Mouse (Mus musculus): ENCODE data around the gene Cyren. TPM values are rescaled to one million over a fixed set of nuclear protein-coding genes. Genes with fewer than 3 reads are reported as not detected.

The Cyren gene
- polyA plus RNA-seq, 1 experiment from 2014 or later: 9.4 TPM

DNA sequence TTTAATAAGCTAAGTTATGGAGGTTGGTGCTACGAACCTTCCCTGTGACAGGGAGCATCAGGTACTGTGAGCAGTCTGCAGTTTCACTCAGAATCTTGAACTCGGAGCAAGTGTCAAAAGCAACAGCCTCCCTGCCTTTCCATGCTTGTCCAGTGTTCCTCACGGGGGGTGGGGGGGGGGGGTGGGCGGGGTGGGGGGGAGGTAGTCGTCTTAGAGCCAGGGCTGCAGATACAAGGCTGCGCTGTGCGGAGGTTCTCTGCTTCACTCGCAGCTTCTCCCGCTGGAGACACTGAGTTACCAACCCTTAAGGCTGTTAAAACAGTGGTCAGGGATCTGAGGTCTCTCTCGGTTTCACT, 9.9 kb downstream of the Cyren start:
- Histone ChIP-seq H3K9me3 (ENCODE audit: control insufficient read depth, low read depth, low read length) (no peaks in the 10 kb centered on the region), H3K36me3 (ENCODE audit: control insufficient read depth, insufficient read depth, low read length) (no peaks in the 10 kb centered on the region), H3K4me1 (ENCODE audit: control insufficient read depth, insufficient read depth, low read length) (peaks cover 15% of the 10 kb centered on the region; the same call in 1 of the 2 replicates), H3K27me3 (ENCODE audit: control insufficient read depth, insufficient read depth, low read length) (no peaks in the 10 kb centered on the region), H3K4me3 (ENCODE audit: low read depth, low read length) (no peak overlapping the region), H3K9ac (replicated peaks; ENCODE audit: low read depth, low read length) (no peak overlapping the region), H3K4me2 (replicated peaks; ENCODE audit: low read depth, low read length) (no peak overlapping the region), H3K27ac (ENCODE audit: low read length) (no peak overlapping the region)
- 76% methylated on average over 10 of the region's 10 CpGs for WGBS
- ATAC-seq (ENCODE audit: insufficient number of reproducible peaks, insufficient read depth, low FRiP score, low read depth): no peak

DNA sequence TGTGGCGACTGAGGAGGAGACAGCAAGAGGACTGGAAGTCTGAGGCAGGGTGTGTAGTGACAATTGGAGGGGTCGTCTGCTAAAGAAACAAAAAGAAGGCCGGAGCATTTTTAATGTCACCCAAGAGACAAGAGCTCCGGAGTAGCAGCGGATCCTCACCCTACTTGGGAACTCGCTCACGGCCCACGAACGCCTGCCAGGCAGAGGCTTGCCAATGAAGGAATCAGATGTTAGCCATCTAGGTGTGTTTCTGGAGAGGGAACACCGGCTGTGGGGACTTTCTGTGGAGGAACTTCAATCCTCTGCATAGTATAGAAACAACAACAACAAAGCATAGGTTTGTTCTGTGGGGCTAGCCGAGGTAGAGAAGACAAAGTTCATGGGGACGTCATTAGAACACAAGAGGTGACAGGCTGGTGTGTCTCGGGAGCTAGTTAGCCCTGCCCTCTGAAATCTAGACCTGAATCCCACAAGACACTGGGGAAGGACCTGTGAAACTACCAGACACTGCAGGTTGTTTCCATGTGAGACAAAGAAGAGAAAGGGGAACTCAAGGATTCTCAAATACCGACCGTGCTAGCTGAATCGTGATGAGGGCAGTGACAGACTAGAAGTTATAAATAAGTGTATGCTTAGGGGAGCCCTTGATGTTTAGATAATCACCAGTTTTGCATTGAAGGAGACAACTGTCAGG, 10.4 kb downstream of the Cyren start:
- WGBS: 76% methylated on average over 16 of the region's 16 CpGs
- Histone ChIP-seq H3K27me3 (ENCODE audit: control insufficient read depth, insufficient read depth, low read length) (no peaks in the 10 kb centered on the region), H3K36me3 (ENCODE audit: control insufficient read depth, insufficient read depth, low read length) (no peaks in the 10 kb centered on the region), H3K4me2 (replicated peaks; ENCODE audit: low read depth, low read length) (no peak overlapping the region), H3K4me3 (ENCODE audit: low read depth, low read length) (no peak overlapping the region), H3K9ac (replicated peaks; ENCODE audit: low read depth, low read length) (no peak overlapping the region), H3K27ac (ENCODE audit: low read length) (no peak overlapping the region), H3K4me1 (ENCODE audit: control insufficient read depth, insufficient read depth, low read length) (peaks cover 16% of the 10 kb centered on the region; the same call in 1 of the 2 replicates), H3K9me3 (ENCODE audit: control insufficient read depth, low read depth, low read length) (no peaks in the 10 kb centered on the region)
- no peak for ATAC-seq (ENCODE audit: insufficient number of reproducible peaks, insufficient read depth, low FRiP score, low read depth)

DNA sequence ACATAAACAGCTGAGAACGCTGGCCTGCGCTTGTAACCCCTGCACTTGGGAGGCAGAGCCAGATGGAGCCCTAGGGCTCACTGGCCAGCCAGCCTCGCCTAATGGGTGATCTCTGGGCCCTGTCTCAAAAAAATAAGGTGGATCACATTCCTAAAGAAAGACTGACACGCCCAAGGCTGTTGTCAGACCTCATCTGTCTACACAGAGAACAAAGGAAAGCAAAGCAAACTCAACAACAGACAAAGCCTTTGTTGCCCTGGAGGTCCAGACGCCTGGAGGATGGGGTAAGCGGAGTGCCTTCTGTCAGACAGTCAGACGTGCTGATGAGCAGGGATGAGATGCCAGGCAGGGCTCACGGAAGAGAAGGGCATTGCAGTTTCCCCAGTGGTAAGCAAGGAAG, 11.1 kb downstream of the Cyren start:
- Histone ChIP-seq H3K27ac (ENCODE audit: low read length) (no peak overlapping the region), H3K36me3 (ENCODE audit: control insufficient read depth, insufficient read depth, low read length) (no peaks in the 10 kb centered on the region), H3K4me1 (ENCODE audit: control insufficient read depth, insufficient read depth, low read length) (peaks cover 16% of the 10 kb centered on the region; the same call in 1 of the 2 replicates), H3K9ac (replicated peaks; ENCODE audit: low read depth, low read length) (no peak overlapping the region), H3K4me3 (ENCODE audit: low read depth, low read length) (no peak overlapping the region), H3K9me3 (ENCODE audit: control insufficient read depth, low read depth, low read length) (no peaks in the 10 kb centered on the region), H3K4me2 (replicated peaks; ENCODE audit: low read depth, low read length) (no peak overlapping the region), H3K27me3 (ENCODE audit: control insufficient read depth, insufficient read depth, low read length) (no peaks in the 10 kb centered on the region)
- no peak for ATAC-seq (ENCODE audit: insufficient number of reproducible peaks, insufficient read depth, low FRiP score, low read depth)
- 64% methylated on average over 8 of the region's 8 CpGs for WGBS

DNA sequence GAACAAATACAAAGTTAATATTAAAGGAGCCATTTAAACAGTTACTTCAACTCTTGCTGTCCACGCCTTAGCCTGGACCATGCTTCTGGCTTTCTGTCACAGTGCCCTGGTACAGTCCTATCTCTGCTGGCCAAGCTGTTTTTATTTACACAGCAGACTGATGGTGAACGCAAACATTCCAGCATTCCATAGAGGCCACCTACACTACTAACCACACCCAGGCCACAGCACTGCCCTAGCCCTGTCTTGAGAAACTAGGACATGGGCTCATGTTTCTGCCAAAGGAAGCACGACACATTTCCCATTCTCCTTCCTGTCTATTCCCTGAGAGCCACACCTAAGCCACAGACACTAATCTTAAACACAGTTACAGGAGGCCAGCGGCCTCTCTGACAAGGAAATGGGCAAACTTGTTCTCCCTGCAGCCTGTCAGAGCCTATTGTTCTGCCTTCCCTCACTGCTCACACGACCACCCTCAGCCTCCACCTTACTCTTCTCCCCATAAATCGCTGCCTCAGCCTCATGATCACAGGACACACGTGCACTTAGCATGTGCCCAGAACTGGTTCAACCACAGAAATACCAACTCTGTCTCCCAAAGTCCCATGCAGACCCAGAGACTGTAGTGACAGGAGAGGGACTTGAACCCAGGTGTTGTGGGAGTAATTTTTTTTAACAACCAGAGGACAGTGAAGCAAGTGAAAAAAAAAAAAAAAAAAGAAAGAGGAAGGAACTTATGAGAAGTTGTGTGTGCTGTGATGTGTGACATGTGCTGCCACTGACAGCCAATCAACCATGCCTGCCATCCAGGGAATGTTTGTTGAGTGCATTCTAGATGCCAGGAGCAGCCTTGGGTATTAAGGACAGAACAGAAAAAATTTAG, 11.9 kb downstream of the Cyren start:
- Histone ChIP-seq H3K27ac (ENCODE audit: low read length) (peak overlapping the region; percentile 61; the same call in 1 of the 2 replicates), H3K4me2 (replicated peaks; ENCODE audit: low read depth, low read length) (no peak overlapping the region)

GRCm38 (mm10) chr6:34865213-34865612, 12.6 kb downstream of the Cyren start:
- H3K27me3 ChIP-seq (ENCODE audit: control insufficient read depth, insufficient read depth, low read length): no peaks in the 10 kb centered on the region
- no peak overlapping the region for H3K4me2 ChIP-seq (replicated peaks; ENCODE audit: low read depth, low read length)
- no peak overlapping the region for H3K4me3 ChIP-seq (ENCODE audit: low read depth, low read length)
- H3K36me3 ChIP-seq (ENCODE audit: control insufficient read depth, insufficient read depth, low read length): no peaks in the 10 kb centered on the region
- no peaks in the 10 kb centered on the region for H3K9me3 ChIP-seq (ENCODE audit: control insufficient read depth, low read depth, low read length)
- H3K9ac ChIP-seq (replicated peaks; ENCODE audit: low read depth, low read length): no peak overlapping the region
- H3K4me1 ChIP-seq (ENCODE audit: control insufficient read depth, insufficient read depth, low read length): peaks cover 16% of the 10 kb centered on the region; the same call in 1 of the 2 replicates
- WGBS: 36% methylated on average over 5 of the region's 5 CpGs
- no peak overlapping the region; the same call in 1 of the 2 replicates for H3K27ac ChIP-seq (ENCODE audit: low read length)
- no peak for ATAC-seq (ENCODE audit: insufficient number of reproducible peaks, insufficient read depth, low FRiP score, low read depth)

More for the DNA sequence above, 11.9 kb downstream of the Cyren start:
- Histone ChIP-seq H3K27me3 (ENCODE audit: control insufficient read depth, insufficient read depth, low read length) (no peaks in the 10 kb centered on the region), H3K36me3 (ENCODE audit: control insufficient read depth, insufficient read depth, low read length) (no peaks in the 10 kb centered on the region), H3K4me3 (ENCODE audit: low read depth, low read length) (no peak overlapping the region), H3K9me3 (ENCODE audit: control insufficient read depth, low read depth, low read length) (no peaks in the 10 kb centered on the region), H3K9ac (replicated peaks; ENCODE audit: low read depth, low read length) (no peak overlapping the region), H3K4me1 (ENCODE audit: control insufficient read depth, insufficient read depth, low read length) (peaks cover 16% of the 10 kb centered on the region; the same call in 1 of the 2 replicates)
- ATAC-seq (ENCODE audit: insufficient number of reproducible peaks, insufficient read depth, low FRiP score, low read depth): peak; percentile 82
- 40% methylated on average over 7 of the region's 7 CpGs for WGBS

DNA sequence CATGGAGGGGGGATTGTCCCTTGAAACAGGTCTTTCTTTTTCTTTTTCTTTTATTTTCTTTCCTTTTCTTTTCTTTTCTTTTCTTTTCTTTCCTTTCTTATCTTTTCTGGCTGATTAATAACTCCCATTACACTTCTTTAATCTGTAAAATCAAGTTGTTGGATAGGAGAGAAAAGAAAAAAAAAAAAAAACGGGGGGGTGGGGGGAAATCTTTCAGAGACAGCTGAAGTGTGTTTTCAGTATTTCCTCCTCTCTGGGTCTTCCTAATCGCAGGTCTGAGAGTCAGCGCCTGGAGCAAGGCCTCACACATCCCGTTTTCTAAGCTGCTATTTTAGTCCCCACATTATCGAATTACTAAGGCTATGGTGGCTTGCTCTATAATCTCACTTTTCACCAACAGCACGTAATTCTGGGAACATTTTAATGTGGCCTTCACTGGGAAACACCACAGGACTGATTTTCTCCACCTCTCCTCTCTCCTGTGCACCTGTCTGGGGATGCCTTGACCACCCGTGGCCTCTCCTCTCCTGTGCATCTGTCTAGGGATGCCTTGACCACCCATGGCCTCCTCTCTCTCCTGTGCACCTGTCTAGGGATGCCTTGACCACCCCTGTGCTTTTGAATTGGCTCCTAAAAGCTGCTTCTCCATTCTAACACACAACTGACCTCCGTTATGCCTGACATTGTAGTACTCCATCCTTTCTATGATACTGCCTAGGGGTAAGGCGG, 13.9 kb downstream of the Cyren start:
- Histone ChIP-seq H3K9me3 (ENCODE audit: control insufficient read depth, low read depth, low read length) (no peaks in the 10 kb centered on the region), H3K4me1 (ENCODE audit: control insufficient read depth, insufficient read depth, low read length) (peaks cover 16% of the 10 kb centered on the region; the same call in 1 of the 2 replicates), H3K4me3 (ENCODE audit: low read depth, low read length) (no peak overlapping the region), H3K36me3 (ENCODE audit: control insufficient read depth, insufficient read depth, low read length) (no peaks in the 10 kb centered on the region), H3K9ac (replicated peaks; ENCODE audit: low read depth, low read length) (no peak overlapping the region), H3K27me3 (ENCODE audit: control insufficient read depth, insufficient read depth, low read length) (no peaks in the 10 kb centered on the region), H3K27ac (ENCODE audit: low read length) (no peak overlapping the region), H3K4me2 (replicated peaks; ENCODE audit: low read depth, low read length) (no peak overlapping the region)
- no peak for ATAC-seq (ENCODE audit: insufficient number of reproducible peaks, insufficient read depth, low FRiP score, low read depth)
- WGBS: 55% methylated on average over 9 of the region's 9 CpGs

GRCm38 (mm10) chr6:34862791-34863403, 15.0 kb downstream of the Cyren start, which contains the start of gene Tmem140:
Gene Tmem140 (plus strand): TSS chr6:34863146.
- peak within 1 kb of the TSS; percentile 33 for H3K4me2 ChIP-seq (replicated peaks; ENCODE audit: low read depth, low read length)
- H3K9ac ChIP-seq (replicated peaks; ENCODE audit: low read depth, low read length): no peak within 1 kb of the TSS
- 0 out of 2 replicates have a peak within 1 kb of the TSS, but pooled peaks have one; percentile 12 for H3K27ac ChIP-seq (ENCODE audit: low read length)
- peak within 1 kb of the TSS; percentile 5; the same call in 1 of the 2 replicates for H3K4me3 ChIP-seq (ENCODE audit: low read depth, low read length)
- H3K4me1 ChIP-seq (ENCODE audit: control insufficient read depth, insufficient read depth, low read length): peaks cover 16% of the 10 kb centered on the region; the same call in 1 of the 2 replicates
- H3K27me3 ChIP-seq (ENCODE audit: control insufficient read depth, insufficient read depth, low read length): no peaks in the 10 kb centered on the region
- H3K9me3 ChIP-seq (ENCODE audit: control insufficient read depth, low read depth, low read length): no peaks in the 10 kb centered on the region
- no peaks in the 10 kb centered on the region for H3K36me3 ChIP-seq (ENCODE audit: control insufficient read depth, insufficient read depth, low read length)
- ATAC-seq (ENCODE audit: insufficient number of reproducible peaks, insufficient read depth, low FRiP score, low read depth): no peak
- WGBS: 27% methylated on average over 11 of the region's 11 CpGs

DNA sequence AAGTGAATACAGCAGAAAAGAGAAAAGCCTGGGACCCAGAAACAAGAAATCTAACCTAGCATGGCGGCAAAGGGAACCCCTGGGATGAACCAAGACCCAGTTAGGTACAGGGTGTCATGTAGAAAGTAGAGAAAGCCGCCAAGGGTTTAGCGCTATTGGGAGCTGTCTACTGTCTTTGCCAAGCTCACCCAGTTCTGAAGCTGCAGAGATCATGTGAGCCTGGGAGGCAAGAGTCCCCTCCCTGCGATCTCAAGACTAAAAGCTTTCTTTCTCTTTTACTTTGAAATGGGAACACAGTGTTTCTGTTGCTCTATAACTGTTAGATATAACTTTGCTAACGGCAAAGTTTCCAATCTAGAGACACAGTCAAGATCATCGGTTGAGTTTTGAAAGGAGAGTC, 15.5 kb downstream of the Cyren start:
- no peak for ATAC-seq (ENCODE audit: insufficient number of reproducible peaks, insufficient read depth, low FRiP score, low read depth)
- H3K9me3 ChIP-seq (ENCODE audit: control insufficient read depth, low read depth, low read length): no peaks in the 10 kb centered on the region
- no peaks in the 10 kb centered on the region for H3K36me3 ChIP-seq (ENCODE audit: control insufficient read depth, insufficient read depth, low read length)
- H3K4me2 ChIP-seq (replicated peaks; ENCODE audit: low read depth, low read length): peak overlapping the region; percentile 33
- H3K27me3 ChIP-seq (ENCODE audit: control insufficient read depth, insufficient read depth, low read length): no peaks in the 10 kb centered on the region
- no peak overlapping the region for H3K27ac ChIP-seq (ENCODE audit: low read length)
- WGBS: 93% methylated on average over 6 of the region's 6 CpGs
- no peak overlapping the region for H3K4me3 ChIP-seq (ENCODE audit: low read depth, low read length)
- H3K4me1 ChIP-seq (ENCODE audit: control insufficient read depth, insufficient read depth, low read length): peaks cover 16% of the 10 kb centered on the region; the same call in 1 of the 2 replicates
- no peak overlapping the region for H3K9ac ChIP-seq (replicated peaks; ENCODE audit: low read depth, low read length)
